Mouse (Mus musculus): ENCODE results near the gene Krtap3-1. TPM values are rescaled to one million over a fixed set of nuclear protein-coding genes. Genes with fewer than 3 reads are reported as not detected.
"Not testable (repeated sequence)": the region's sequence is repeated elsewhere in the genome, so short reads cannot be mapped to it uniquely, and the experiment has no call there.

The Krtap3-1 gene
- polyA plus RNA-seq (2014; fragmentation: Nextera tagmentation; extraction: Ambion mirVana) = not detected in 2 replicates

GRCm38 (mm10) chr11:99566530-99566929 lies at the start of gene Krtap3-1:
Krtap3-1 (minus strand) TSS chr11:99566630.
- H3K27ac ChIP-seq (replicated peaks in 1 of 2; ENCODE audit: control insufficient read depth in 1 of 2, insufficient read depth in 1 of 2, low read depth in 2 of 2, low read length in 2 of 2) = no peak within 1 kb of the TSS
- no peak within 1 kb of the TSS for H3K4me3 ChIP-seq (ENCODE audit: control insufficient read depth in 1 of 2, insufficient read depth in 1 of 2, low read depth in 1 of 2, low read length in 2 of 2)
- H3K4me1 ChIP-seq (ENCODE audit: control insufficient read depth in 2 of 2, insufficient read depth in 2 of 2, low read length in 2 of 2) = no peaks in the 10 kb centered on the region
- WGBS = 83% methylated on average over 7 of the region's 7 CpGs
- no peaks in the 10 kb centered on the region for H3K36me3 ChIP-seq (ENCODE audit: control insufficient read depth, insufficient read depth, low read length)
- H3K27me3 ChIP-seq (ENCODE audit: control insufficient read depth, insufficient read depth, low read length) = no peaks in the 10 kb centered on the region
- H3K9ac ChIP-seq (ENCODE audit: low read length) = no peak within 1 kb of the TSS
- H3K9me3 ChIP-seq (ENCODE audit: control insufficient read depth, low read length) = no peaks in the 10 kb centered on the region
- no peak for ATAC-seq (ENCODE audit: insufficient number of reproducible peaks, insufficient read depth, low FRiP score, low read depth)
- H3K4me2 ChIP-seq (ENCODE audit: low read length) = no peak within 1 kb of the TSS

DNA sequence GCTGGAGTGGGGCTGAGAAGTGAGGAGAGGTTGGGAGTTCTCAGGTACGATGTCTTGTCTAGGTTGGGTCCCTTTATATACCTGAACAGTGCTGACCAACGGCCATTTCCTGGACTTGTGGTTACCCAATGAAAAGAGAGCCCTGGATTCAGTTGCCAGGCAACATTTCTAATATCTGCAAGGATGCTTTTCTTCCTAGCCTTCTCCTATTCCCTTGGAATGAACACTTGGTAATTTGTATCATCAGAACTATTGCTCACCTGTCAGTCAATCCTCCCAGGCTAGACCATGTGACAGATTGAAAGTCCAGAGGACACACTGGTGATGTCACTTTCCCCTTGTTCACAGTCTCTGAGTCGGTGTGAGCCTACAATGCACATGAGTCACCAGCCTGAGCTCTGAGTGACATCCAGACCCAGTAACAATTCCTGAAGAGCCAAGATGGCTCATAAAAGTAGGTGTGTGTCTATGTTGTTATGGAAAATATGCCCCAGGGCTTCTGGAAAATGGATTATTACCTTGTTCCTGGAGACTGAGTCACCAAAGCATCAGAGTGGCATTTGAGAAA lies 48.5 kb upstream of the Krtap3-1 start, which contains the start of gene Krtap2-4:
TSS of gene Krtap2-4 (minus strand) at position 51 of the 568 bp plus-strand sequence.
- Histone ChIP-seq H3K9me3 (ENCODE audit: control insufficient read depth, low read length) (no peaks in the 10 kb centered on the region), H3K36me3 (ENCODE audit: control insufficient read depth, insufficient read depth, low read length) (no peaks in the 10 kb centered on the region), H3K4me2 (ENCODE audit: low read length) (no peak within 1 kb of the TSS), H3K27me3 (ENCODE audit: control insufficient read depth, insufficient read depth, low read length) (no peaks in the 10 kb centered on the region), H3K4me3 (ENCODE audit: control insufficient read depth in 1 of 2, insufficient read depth in 1 of 2, low read depth in 1 of 2, low read length in 2 of 2) (no peak within 1 kb of the TSS), H3K27ac (replicated peaks in 1 of 2; ENCODE audit: control insufficient read depth in 1 of 2, insufficient read depth in 1 of 2, low read depth in 2 of 2, low read length in 2 of 2) (no peak within 1 kb of the TSS), H3K9ac (ENCODE audit: low read length) (no peak within 1 kb of the TSS), H3K4me1 (ENCODE audit: control insufficient read depth in 2 of 2, insufficient read depth in 2 of 2, low read length in 2 of 2) (no peaks in the 10 kb centered on the region)
- WGBS = 64% methylated on average over 3 of the region's 3 CpGs
- no peak for ATAC-seq (ENCODE audit: insufficient number of reproducible peaks, insufficient read depth, low FRiP score, low read depth)

DNA sequence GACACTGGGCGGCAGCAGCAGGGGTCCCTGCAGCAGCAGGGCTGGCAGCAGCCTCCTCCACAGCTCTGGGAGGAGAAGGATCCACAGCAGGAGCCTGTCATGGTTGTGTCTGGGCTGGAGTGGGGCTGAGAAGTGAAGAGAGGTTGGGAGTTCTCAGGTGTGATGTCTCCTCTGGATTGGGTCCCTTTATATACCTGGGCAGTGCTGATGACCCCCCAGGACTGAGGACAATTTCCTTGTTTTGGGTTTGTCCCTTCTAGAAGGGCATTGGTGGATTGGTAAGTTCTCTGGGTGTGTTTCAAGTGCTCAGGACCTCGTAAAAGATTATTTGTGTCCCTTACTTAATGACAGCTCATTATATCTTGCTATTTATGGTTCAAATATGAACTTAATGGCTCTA lies 43.7 kb upstream of the Krtap3-1 start, which contains the start of gene Gm11937:
TSS of gene Gm11937 (minus strand) at position 101 of the 400 bp plus-strand sequence.
- H3K9me3 ChIP-seq (ENCODE audit: control insufficient read depth, low read length); ATAC-seq (ENCODE audit: insufficient number of reproducible peaks, insufficient read depth, low FRiP score, low read depth); H3K27ac ChIP-seq (replicated peaks in 1 of 2; ENCODE audit: control insufficient read depth in 1 of 2, insufficient read depth in 1 of 2, low read depth in 2 of 2, low read length in 2 of 2); H3K4me2 ChIP-seq (ENCODE audit: low read length); H3K4me3 ChIP-seq (ENCODE audit: control insufficient read depth in 1 of 2, insufficient read depth in 1 of 2, low read depth in 1 of 2, low read length in 2 of 2); H3K4me1 ChIP-seq (ENCODE audit: control insufficient read depth in 2 of 2, insufficient read depth in 2 of 2, low read length in 2 of 2); H3K9ac ChIP-seq (ENCODE audit: low read length); H3K27me3 ChIP-seq (ENCODE audit: control insufficient read depth, insufficient read depth, low read length); H3K36me3 ChIP-seq (ENCODE audit: control insufficient read depth, insufficient read depth, low read length): not testable (repeated sequence)
- WGBS = 56% methylated on average over 1 of the region's 2 CpGs

GRCm38 (mm10) chr11:99609126-99609525 lies 42.7 kb upstream of the Krtap3-1 start:
- WGBS = 56% methylated on average over 1 of the region's 1 CpGs
- Histone ChIP-seq H3K27me3 (ENCODE audit: control insufficient read depth, insufficient read depth, low read length) (no peaks in the 10 kb centered on the region), H3K9me3 (ENCODE audit: control insufficient read depth, low read length) (no peaks in the 10 kb centered on the region), H3K9ac (ENCODE audit: low read length) (no peak overlapping the region), H3K4me2 (ENCODE audit: low read length) (no peak overlapping the region), H3K4me3 (ENCODE audit: control insufficient read depth in 1 of 2, insufficient read depth in 1 of 2, low read depth in 1 of 2, low read length in 2 of 2) (no peak overlapping the region), H3K27ac (replicated peaks in 1 of 2; ENCODE audit: control insufficient read depth in 1 of 2, insufficient read depth in 1 of 2, low read depth in 2 of 2, low read length in 2 of 2) (no peak overlapping the region), H3K4me1 (ENCODE audit: control insufficient read depth in 2 of 2, insufficient read depth in 2 of 2, low read length in 2 of 2) (no peaks in the 10 kb centered on the region), H3K36me3 (ENCODE audit: control insufficient read depth, insufficient read depth, low read length) (no peaks in the 10 kb centered on the region)
- no peak for ATAC-seq (ENCODE audit: insufficient number of reproducible peaks, insufficient read depth, low FRiP score, low read depth)

- ATAC-seq (ENCODE audit: insufficient number of reproducible peaks, insufficient read depth, low FRiP score, low read depth); H3K4me3 ChIP-seq (ENCODE audit: control insufficient read depth in 1 of 2, insufficient read depth in 1 of 2, low read depth in 1 of 2, low read length in 2 of 2); H3K4me1 ChIP-seq (ENCODE audit: control insufficient read depth in 2 of 2, insufficient read depth in 2 of 2, low read length in 2 of 2); H3K36me3 ChIP-seq (ENCODE audit: control insufficient read depth, insufficient read depth, low read length); H3K9ac ChIP-seq (ENCODE audit: low read length); H3K9me3 ChIP-seq (ENCODE audit: control insufficient read depth, low read length); H3K4me2 ChIP-seq (ENCODE audit: low read length); H3K27me3 ChIP-seq (ENCODE audit: control insufficient read depth, insufficient read depth, low read length); H3K27ac ChIP-seq (replicated peaks in 1 of 2; ENCODE audit: control insufficient read depth in 1 of 2, insufficient read depth in 1 of 2, low read depth in 2 of 2, low read length in 2 of 2): not testable (repeated sequence)
- WGBS = 44% methylated on average over 1 of the region's 1 CpGs
Observed at GRCm38 (mm10) chr11:99603208-99603607, 36.8 kb upstream of the Krtap3-1 start, which contains the start of gene Gm11938. Gm11938 (minus strand) TSS chr11:99603308.

- H3K36me3 ChIP-seq (ENCODE audit: control insufficient read depth, insufficient read depth, low read length); ATAC-seq (ENCODE audit: insufficient number of reproducible peaks, insufficient read depth, low FRiP score, low read depth); H3K4me1 ChIP-seq (ENCODE audit: control insufficient read depth in 2 of 2, insufficient read depth in 2 of 2, low read length in 2 of 2); H3K27ac ChIP-seq (replicated peaks in 1 of 2; ENCODE audit: control insufficient read depth in 1 of 2, insufficient read depth in 1 of 2, low read depth in 2 of 2, low read length in 2 of 2); H3K9me3 ChIP-seq (ENCODE audit: control insufficient read depth, low read length); H3K27me3 ChIP-seq (ENCODE audit: control insufficient read depth, insufficient read depth, low read length); H3K9ac ChIP-seq (ENCODE audit: low read length); H3K4me2 ChIP-seq (ENCODE audit: low read length); H3K4me3 ChIP-seq (ENCODE audit: control insufficient read depth in 1 of 2, insufficient read depth in 1 of 2, low read depth in 1 of 2, low read length in 2 of 2): not testable (repeated sequence)
- 72% methylated on average over 5 of the region's 6 CpGs for WGBS
Observed at GRCm38 (mm10) chr11:99597742-99598141, 31.3 kb upstream of the Krtap3-1 start, which contains the start of gene Krtap9-3. Krtap9-3 (minus strand) TSS chr11:99598105.

- H3K9ac ChIP-seq (ENCODE audit: low read length) = no peak within 1 kb of the TSS
- 73% methylated on average over 4 of the region's 6 CpGs for WGBS
Observed at GRCm38 (mm10) chr11:99590981-99591380, 24.6 kb upstream of the Krtap3-1 start, which contains the start of gene Krtap1-3. Krtap1-3 (minus strand) TSS chr11:99591339.

DNA sequence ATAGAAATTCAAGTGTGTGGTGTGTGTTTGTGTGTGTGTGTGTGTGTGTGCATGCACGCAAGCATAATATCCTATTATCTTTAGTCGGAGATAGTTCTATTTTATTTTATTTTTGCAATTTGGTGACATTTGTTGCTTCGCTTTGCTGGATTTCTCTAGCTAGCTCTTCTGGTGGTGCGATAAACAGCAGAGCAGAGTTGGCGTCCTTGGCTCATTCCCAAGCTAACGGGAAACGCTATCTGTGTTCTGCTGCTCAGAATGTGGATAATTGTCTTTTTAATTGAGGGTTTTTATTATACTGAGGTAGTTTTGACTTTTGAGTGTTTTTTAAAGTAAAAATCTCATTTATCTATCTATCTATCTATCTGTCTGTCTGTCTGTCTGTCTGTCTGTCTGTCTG lies 18.7 kb upstream of the Krtap3-1 start:
- 75% methylated on average over 7 of the region's 7 CpGs for WGBS
- no peaks in the 10 kb centered on the region for H3K36me3 ChIP-seq (ENCODE audit: control insufficient read depth, insufficient read depth, low read length)
- no peak overlapping the region for H3K27ac ChIP-seq (replicated peaks in 1 of 2; ENCODE audit: control insufficient read depth in 1 of 2, insufficient read depth in 1 of 2, low read depth in 2 of 2, low read length in 2 of 2)
- H3K9ac ChIP-seq (ENCODE audit: low read length) = no peak overlapping the region
- no peak for ATAC-seq (ENCODE audit: insufficient number of reproducible peaks, insufficient read depth, low FRiP score, low read depth)
- no peaks in the 10 kb centered on the region for H3K9me3 ChIP-seq (ENCODE audit: control insufficient read depth, low read length)
- no peak overlapping the region for H3K4me2 ChIP-seq (ENCODE audit: low read length)
- H3K4me3 ChIP-seq (ENCODE audit: control insufficient read depth in 1 of 2, insufficient read depth in 1 of 2, low read depth in 1 of 2, low read length in 2 of 2) = no peak overlapping the region
- no peaks in the 10 kb centered on the region for H3K4me1 ChIP-seq (ENCODE audit: control insufficient read depth in 2 of 2, insufficient read depth in 2 of 2, low read length in 2 of 2)
- no peaks in the 10 kb centered on the region for H3K27me3 ChIP-seq (ENCODE audit: control insufficient read depth, insufficient read depth, low read length)

More at GRCm38 (mm10) chr11:99590981-99591380, 24.6 kb upstream of the Krtap3-1 start, which contains the start of gene Krtap1-3:
- no peak for ATAC-seq (ENCODE audit: insufficient number of reproducible peaks, insufficient read depth, low FRiP score, low read depth)
- Histone ChIP-seq H3K4me2 (ENCODE audit: low read length) (no peak within 1 kb of the TSS), H3K27ac (replicated peaks in 1 of 2; ENCODE audit: control insufficient read depth in 1 of 2, insufficient read depth in 1 of 2, low read depth in 2 of 2, low read length in 2 of 2) (no peak within 1 kb of the TSS), H3K27me3 (ENCODE audit: control insufficient read depth, insufficient read depth, low read length) (no peaks in the 10 kb centered on the region), H3K9me3 (ENCODE audit: control insufficient read depth, low read length) (no peaks in the 10 kb centered on the region), H3K36me3 (ENCODE audit: control insufficient read depth, insufficient read depth, low read length) (no peaks in the 10 kb centered on the region), H3K4me3 (ENCODE audit: control insufficient read depth in 1 of 2, insufficient read depth in 1 of 2, low read depth in 1 of 2, low read length in 2 of 2) (no peak within 1 kb of the TSS), H3K4me1 (ENCODE audit: control insufficient read depth in 2 of 2, insufficient read depth in 2 of 2, low read length in 2 of 2) (no peaks in the 10 kb centered on the region)

All from heart, embryonic 14.5 days (tissue).